Mouse (Mus musculus) thymus, postnatal 14 days (tissue): Measurements from ENCODE around the gene Vmn1r119.
"Not testable (repeated sequence)": the region's sequence is repeated elsewhere in the genome, so short reads cannot be mapped to it uniquely, and the experiment has no call there.

ENCODE experiments used
- DNase-seq: peaks from one replicate; pipeline ENCODE4 v3.0.0; 2021

Vmn1r119 gene

GRCm38 (mm10) chr7:21012355-21012754 is at the start of gene Vmn1r119:
TSS of gene Vmn1r119 (minus strand) at chr7:21012455.
- not testable (repeated sequence) for DNase-seq

DNA sequence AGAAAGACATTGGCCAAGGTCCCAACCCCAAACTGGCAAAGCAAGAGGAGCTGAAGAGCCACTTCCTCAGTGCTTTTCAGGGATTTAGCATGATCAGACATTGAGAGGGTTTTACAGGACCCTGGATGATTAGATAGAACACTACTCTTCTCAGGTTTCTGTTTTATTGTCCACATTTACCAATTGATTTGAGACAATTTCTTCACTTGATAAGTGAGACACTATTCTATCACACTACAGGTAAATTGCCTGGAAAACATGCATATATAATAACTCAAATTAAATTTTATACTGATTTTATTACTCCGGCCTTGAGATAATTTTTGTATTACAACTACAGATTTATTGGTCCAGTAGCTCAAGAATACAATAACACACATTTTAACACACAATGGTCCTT is 41.4 kb upstream of the Vmn1r119 start, which contains the start of gene Vmn1r120:
TSS of gene Vmn1r120 (minus strand) at position 101 of the 400 bp plus-strand sequence.
- not testable (repeated sequence) for DNase-seq
